Mouse (Mus musculus) hematopoietic stem cell, adult 5-6 weeks (primary cell): ENCODE measurements around the gene Tenm4. TPM values are rescaled to one million over a fixed set of nuclear protein-coding genes. Genes with fewer than 3 reads are reported as not detected.

Experiments used
- ATAC-seq, 2 experiments: fragments of 125-278 bp in 1 of 2; replicated peaks in 1 of 2; 2 replicates each; pipeline ENCODE4 v1.8.0; 2016 to 2017; ENCODE audit warnings: inconsistent platforms in 2 of 2, mild to moderate bottlenecking in 2 of 2, moderate number of reproducible peaks in 2 of 2, low read depth in 1 of 2, moderate TSS enrichment in 1 of 2; ENCODE audit not compliant: low FRiP score in 2 of 2, poor library complexity in 2 of 2, severe bottlenecking in 2 of 2, insufficient read depth in 1 of 2, low TSS enrichment in 1 of 2
- total RNA-seq: library from RNA; stranded (forward); fragments of 172-1452, 232-1000 nt; gene quantifications from 2 replicates; pipeline ENCODE4 v1.2.3, GENCODE M21; 2017

Gene Tenm4
- total RNA-seq, 1 experiment from 2014 or later: not detected

DNA sequence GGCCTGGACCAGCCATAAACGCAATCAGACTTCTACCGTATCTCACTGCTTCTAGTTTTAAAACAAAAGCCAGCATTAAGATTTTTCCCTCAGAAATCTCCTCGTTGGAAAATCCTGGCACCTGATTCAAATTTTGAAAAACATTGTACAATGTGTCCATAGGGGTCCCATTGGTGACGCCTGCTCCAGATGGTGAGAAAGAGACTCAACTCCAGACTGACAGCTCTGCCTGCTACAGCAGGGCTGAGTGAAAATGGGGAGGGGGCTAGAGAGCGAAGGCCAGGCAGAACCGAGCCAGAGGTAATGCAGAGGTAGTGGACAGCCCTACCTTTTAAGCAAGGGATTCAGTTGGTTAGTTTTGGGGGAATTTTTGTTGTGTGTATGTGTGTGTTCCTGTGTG, 589.2 kb downstream of the Tenm4 start:
- no peak for ATAC-seq

- ATAC-seq: no peak
Measured at GRCm38 (mm10) chr7:96761151-96761550, 590.1 kb downstream of the Tenm4 start.

GRCm38 (mm10) chr7:96765321-96765960, 594.4 kb downstream of the Tenm4 start:
- no peak for ATAC-seq

DNA sequence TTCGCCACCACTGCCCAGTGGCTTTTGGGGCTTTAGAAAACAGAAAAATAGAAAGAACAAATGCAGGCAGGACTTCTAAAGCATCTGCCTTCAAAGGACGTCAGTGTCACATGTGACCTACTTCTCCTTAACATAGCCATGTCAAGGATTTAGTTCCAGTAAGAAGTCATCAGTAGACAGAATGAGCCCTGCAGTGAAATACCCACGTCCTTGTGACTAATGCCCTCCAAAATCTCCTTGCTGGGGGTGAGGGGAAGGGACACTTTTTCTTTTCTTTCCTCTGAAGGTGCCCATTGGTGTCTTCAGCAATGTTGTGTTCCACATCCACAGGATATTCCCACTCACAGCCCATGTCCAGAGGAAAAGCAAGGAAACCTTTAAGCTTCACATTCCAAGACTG, 596.0 kb downstream of the Tenm4 start:
- no peak for ATAC-seq

DNA sequence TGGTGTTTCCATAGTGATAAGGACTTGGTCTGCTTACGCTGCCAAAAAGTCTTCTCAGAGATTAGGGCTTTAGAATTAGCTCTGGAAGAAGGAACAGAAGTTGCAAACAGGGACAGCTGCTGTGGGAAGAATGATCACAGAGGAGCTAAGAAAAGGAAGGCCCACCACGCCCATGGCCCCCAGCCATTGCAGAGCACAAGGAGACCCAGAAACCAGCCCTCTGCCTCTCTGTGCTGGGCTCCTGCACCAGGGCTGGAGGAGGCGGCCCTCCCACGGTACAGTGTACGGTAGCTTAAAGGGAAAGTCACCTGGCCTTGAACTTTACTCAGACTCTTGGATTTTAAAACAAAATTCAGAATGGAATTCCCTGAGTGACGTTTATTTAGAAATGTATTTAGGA, 597.7 kb downstream of the Tenm4 start:
- no peak for ATAC-seq

DNA sequence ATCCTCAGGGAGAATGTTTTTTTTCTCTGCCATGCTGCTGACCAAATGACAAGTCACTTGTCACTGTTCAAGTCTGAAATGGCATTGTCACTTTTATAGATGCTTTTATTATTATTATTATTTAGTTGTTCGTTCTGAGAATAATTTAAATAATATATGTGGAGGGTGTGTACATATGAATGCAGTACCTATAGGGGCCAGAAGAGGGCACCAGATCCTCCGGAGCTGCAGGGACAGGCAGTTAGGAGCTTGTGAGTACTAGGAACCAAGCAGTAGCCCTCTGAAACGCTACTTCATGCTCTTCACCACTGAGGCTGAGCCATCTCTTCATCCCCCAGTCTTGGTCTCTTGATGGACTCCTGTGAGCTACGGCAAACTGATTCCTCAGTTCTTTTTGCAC, 598.7 kb downstream of the Tenm4 start:
- ATAC-seq: peak in 1 of 2 experiments; percentile 40; a peak in 1 of 4 replicates

DNA sequence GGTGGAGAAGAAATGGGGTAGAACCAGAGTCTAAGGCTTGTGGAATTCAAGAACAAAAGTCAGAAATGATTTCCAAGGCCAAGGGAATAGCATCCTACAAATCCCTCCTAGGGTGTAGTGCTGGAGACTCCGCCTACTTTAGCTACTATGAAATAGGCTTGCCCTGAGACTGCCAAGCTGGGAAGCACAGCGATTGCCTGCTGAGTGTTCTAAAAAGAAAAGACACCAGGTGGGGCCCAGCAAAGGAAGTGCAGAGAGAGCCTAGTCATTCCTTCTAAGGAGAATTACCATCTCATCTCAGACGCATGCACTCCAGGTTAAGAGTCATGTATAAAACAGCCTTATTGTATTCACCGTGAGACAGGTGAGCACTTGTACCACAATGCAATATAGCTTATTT, 601.9 kb downstream of the Tenm4 start:
- ATAC-seq: no peak

GRCm38 (mm10) chr7:96773585-96774225, 602.7 kb downstream of the Tenm4 start:
- ATAC-seq: no peak

DNA sequence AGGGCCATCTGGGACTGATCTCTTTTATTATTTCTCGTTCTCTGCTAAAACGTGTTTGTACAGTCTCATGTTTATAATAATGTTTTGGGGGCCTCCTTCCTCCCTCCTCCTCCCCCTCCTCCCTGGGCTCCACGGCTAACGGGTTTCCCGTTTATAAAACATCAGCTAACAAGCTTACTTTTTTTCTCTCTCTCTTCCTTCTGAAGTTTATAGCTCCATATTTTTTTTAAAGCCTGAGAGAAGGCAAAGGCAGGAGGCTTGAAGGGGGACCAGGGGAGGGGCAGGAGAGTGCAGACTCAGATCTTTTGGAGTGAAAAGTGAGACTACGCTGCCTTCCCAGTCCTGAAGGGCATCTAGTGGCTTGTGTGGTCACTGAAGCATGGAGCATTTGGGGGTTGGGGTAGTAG, 604.0 kb downstream of the Tenm4 start:
- no peak for ATAC-seq

DNA sequence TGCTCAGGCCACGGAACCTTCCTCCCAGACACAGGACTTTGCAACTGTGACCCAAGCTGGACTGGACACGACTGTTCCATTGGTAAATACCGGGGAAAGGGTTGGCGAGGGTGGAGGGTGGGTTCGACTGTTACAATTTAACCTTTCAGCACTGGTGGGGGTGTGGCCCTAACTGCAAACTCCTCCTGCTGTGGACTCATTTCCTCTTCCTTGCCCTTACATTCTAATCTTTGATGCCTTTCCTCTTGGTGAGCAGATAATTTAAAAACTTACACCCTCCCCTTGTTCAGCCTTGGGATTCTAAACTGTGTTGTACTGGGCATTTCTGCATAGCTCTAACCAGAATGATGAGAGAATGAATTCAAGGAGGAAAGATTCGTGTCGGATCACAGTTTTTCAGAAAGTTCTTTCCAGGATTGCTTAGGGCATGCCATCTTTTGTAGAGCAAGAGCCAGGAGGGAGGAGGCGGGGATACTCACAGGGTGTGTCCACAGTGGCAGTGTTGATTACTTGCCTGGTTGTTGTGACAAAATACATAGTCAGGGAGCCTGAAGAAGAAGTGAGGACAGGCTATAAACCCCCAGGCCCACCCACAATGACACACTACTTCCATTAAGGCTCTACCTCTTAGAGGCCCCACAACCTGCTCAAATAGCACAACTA, 607.0 kb downstream of the Tenm4 start:
- no peak for ATAC-seq

DNA sequence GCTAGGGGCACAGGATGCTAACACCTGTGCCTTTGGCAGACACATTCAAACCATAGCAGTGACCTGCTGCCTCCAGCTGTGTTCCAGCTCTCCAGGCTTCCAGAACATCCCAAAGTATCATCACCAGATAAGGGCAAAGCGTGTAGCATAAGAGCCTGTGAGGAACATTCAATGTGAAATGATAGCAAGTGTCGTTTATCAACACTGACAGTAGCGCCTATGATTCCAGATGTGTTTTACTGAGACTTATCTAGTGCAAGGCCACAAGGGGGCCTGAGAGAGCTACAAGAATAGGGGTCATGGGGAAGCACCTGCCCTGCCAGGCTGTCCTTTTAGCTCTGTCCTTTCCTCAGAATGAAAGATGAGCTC, 607.5 kb downstream of the Tenm4 start:
- ATAC-seq: peak; percentile 55 to 63; a peak in 2 of 4 replicates

GRCm38 (mm10) chr7:96780556-96780955, 609.5 kb downstream of the Tenm4 start:
- no peak for ATAC-seq

GRCm38 (mm10) chr7:96781068-96781467, 610.0 kb downstream of the Tenm4 start:
- peak; percentile 24 to 31; a peak in 1 of 4 replicates for ATAC-seq

GRCm38 (mm10) chr7:96782686-96783085, 611.6 kb downstream of the Tenm4 start:
- no peak for ATAC-seq

DNA sequence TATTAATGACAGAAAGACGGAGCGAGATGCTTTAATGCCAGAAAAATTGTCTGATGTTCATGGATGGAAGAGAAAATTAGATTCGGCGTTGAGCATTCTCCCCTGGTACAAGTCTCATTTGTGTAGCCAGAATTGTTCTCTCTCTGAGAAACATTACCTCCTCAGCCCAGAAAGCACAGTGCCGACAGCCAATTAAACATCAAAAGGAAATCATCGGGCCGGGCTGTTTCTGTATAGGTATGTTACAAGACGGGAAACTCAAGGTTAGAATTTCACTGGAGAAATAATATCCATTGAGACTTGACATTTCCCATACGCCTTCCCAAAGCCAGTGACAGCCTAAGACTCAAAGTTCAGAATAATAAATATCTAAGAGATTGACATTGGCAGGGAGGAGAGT, 614.8 kb downstream of the Tenm4 start:
- ATAC-seq: no peak

DNA sequence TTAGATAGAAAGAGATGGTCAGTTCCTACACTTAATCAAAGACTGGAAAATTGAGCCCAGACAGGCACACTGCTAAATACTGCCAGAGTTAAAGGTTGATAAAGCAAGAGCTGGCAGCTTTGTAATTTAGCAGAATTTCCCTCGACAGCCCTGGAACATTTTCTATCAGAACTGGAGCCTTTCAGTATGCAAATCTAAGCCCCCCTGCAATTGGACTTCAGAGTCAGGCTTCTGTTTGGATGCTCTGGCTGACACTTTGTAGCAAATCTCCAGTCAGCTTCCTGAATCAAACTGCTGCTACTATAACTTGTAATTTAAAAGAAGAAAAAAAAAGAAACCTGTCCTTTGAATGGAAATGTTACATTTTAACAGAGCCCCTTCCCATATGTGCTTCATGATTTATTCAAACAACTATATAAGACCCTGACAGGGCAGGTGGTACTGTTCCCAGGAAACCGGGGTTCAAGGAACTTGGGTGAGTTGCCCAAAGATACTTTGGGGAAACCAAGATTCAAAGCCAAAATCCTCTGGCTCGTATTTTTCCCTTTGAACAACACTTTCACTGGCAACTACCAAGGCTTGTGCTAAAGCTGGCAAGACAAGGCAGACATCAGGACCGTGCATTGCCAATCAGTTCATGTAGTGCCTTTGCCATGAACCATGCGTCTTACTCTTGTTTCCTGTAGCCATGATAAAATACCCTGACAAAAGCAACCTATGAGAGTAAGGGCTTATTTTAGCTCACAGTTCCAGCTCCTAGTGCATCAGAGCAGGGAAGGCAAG, 615.4 kb downstream of the Tenm4 start:
- ATAC-seq: no peak

DNA sequence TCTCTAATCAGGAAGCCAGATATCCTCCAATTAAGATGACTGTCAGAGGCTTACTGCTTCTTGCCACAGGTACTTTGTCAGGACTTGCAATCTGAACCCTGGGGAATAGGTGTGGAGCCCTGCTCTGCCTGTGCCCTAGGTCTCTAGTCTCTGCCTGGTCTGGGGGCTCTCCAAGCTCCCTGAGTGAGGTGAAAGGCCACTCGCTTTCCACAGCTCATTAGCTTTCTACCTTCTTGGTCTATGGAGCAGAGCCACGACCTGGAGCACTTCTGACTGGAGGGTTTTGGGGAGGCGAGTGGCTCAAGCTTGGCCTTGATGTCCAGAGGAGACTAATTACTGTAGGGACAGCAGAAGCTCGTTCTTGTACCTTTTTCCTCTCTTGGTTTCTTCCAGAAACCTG, 617.1 kb downstream of the Tenm4 start:
- ATAC-seq: no peak

DNA sequence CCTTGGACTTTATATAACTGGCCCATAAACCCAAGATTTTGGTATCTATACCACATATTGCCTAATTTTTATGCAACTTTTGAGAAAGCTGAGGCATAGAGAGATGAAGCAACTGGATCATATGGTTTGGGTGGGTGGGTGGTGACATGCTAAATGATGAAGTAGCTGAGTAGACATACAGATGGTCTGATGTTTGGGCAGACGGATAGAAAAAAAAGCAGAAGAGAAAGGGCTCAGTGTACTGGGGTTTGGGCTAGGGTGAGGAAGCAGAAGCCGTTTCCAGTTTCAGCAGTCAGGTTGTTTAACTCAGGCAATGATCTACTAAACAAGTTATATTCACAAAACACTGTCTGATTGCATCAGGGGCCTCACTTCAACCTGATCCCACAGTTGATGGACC, 619.3 kb downstream of the Tenm4 start:
- ATAC-seq: peak; percentile 72 to 75; a peak in 2 of 4 replicates
